Mouse (Mus musculus) midbrain, embryonic 11.5 days (tissue): Measurements from ENCODE around the gene Sv2b. TPM values are rescaled to one million over a fixed set of nuclear protein-coding genes. Genes with fewer than 3 reads are reported as not detected.

ENCODE experiments used
- ATAC-seq: fragments of 200-750 bp; cut with Nextera tagmentation; 2 replicates; pipeline ENCODE4 v1.8.0; 2017; ENCODE audit warnings: moderate TSS enrichment, moderate library complexity; ENCODE audit not compliant: low FRiP score
- DNase-seq: peaks from one replicate; pipeline ENCODE4 v3.0.0; 2015; ENCODE audit warnings: low spot score; ENCODE audit errors: missing footprints
- H3K27ac ChIP-seq: fragments of 300-500 bp; sonication (generic); 2 replicates; pipeline ENCODE4 v1.5.1; 2014; ENCODE audit warnings: low read depth, low read length
- H3K27me3 ChIP-seq: fragments of 300-500 bp; sonication (generic); 2 replicates; pipeline ENCODE4 v1.6.1; 2014; ENCODE audit warnings: mild to moderate bottlenecking, low read length, moderate library complexity, mixed read lengths; ENCODE audit not compliant: control insufficient read depth, insufficient read depth
- H3K36me3 ChIP-seq: fragments of 300-500 bp; sonication (generic); 2 replicates; pipeline ENCODE4 v1.6.1; 2014; ENCODE audit warnings: mild to moderate bottlenecking, low read length, moderate library complexity, mixed read lengths; ENCODE audit not compliant: control insufficient read depth, insufficient read depth
- H3K4me1 ChIP-seq: fragments of 300-500 bp; sonication (generic); 2 replicates; pipeline ENCODE4 v1.6.1; 2014; ENCODE audit warnings: low read length; ENCODE audit not compliant: control insufficient read depth, insufficient read depth
- H3K4me2 ChIP-seq: fragments of 300-500 bp; sonication (generic); 2 replicates; pipeline ENCODE4 v1.6.1; 2014; ENCODE audit warnings: mild to moderate bottlenecking, moderate library complexity
- H3K4me3 ChIP-seq: fragments of 300-500 bp; sonication (generic); 2 replicates; pipeline ENCODE4 v1.5.1; 2014; ENCODE audit warnings: low read depth, low read length
- H3K9ac ChIP-seq: fragments of 300-500 bp; sonication (generic); 2 replicates; pipeline ENCODE4 v1.6.1; 2014; ENCODE audit warnings: low read length
- H3K9me3 ChIP-seq: fragments of 300-500 bp; sonication (generic); 2 replicates; pipeline ENCODE4 v1.6.1; 2016; ENCODE audit warnings: low read length; ENCODE audit not compliant: control insufficient read depth
- WGBS: fragments of 180-500 bp; shearing (Covaris S2); extraction: QIAGEN DNeasy Blood & Tissue Kit; methylation state at CpG from one replicate; pipeline ENCODE4 v1.1.7; 2014; 5-methylcytosine and 5-hydroxymethylcytosine counted together
- polyA plus RNA-seq: library from polyadenylated mRNA; unstranded; fragments of >200 nt; fragmentation: Nextera tagmentation; extraction: Ambion mirVana; gene quantifications from 2 replicates; pipeline ENCODE4 v1.2.1, GENCODE M21; 2014

Sv2b gene
- polyA plus RNA-seq, 1 experiment from 2014 or later: 1.8 TPM

DNA sequence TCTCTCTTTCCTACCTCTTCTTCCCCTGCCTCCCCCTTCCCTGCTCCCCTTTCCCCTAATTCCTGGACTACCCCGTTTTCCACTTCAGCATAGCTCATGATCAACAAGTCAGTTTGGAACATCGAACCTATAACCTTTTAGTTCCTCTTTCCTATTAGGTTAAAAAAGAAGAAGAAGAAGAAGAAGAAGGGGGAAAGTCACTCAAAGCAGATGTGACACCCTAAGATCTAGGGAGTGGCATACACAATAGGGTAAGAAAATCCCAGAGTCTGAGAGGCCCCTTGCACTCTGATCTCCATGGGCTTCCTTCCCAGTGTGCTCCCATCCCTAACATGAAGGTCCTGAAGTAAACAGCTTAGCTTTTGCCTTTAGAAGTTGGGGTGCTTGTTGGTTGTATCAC lies 166.3 kb downstream of the Sv2b start:
- Histone ChIP-seq H3K4me2 (no peak overlapping the region), H3K27ac (no peak overlapping the region)
- 53% methylated on average over 2 of the region's 2 CpGs for WGBS

DNA sequence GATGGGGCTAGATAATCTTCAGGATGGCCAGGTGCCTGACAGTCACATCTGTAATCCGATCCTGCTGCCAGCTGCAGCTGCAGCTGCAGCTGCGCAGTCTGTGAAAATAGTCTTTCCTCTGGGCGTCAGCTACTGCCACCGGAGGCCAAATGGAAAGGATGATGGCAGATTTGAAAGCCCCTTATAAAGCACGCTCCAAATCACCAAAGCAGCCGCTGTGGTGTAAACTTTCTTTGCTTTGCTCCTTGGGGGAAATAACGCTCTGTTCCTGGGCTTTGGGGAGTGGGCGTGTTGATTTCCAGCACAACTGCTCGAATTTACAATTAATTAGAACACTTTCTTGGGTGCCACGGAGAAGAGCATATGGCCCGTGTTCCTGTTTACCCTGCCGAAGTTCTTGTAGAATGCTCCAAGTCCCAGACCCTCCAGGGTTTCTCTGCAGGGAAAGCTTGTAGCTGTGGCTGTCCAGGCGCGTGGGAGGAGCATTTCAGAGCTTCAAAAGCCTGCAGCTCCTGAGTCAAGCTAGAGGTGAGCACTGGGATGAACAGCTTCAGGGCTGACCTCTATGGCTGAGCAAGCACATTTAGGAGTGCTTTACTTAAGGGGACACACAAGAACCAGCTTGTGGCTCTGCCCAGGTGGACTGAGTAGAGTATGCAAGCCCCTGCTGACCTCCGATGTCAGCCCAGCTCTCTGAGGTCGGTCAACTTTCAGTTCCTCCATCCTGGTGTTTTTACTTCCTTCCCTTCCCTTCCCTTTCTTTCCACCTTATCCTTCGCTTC lies 167.0 kb downstream of the Sv2b start:
- H3K27ac ChIP-seq: no peak overlapping the region
- peak overlapping the region; percentile 17; the same call in 1 of the 2 replicates for H3K4me3 ChIP-seq
- no peaks in the 10 kb centered on the region for H3K27me3 ChIP-seq
- peak overlapping the region; percentile 40; the same call in 1 of the 2 replicates for H3K9ac ChIP-seq
- no peaks in the 10 kb centered on the region for H3K36me3 ChIP-seq
- peak; percentile 90 for DNase-seq
- H3K9me3 ChIP-seq: no peaks in the 10 kb centered on the region
- H3K4me2 ChIP-seq: peak overlapping the region; percentile 46
- 5% methylated on average over 17 of the region's 17 CpGs for WGBS
- H3K4me1 ChIP-seq: peaks cover 9% of the 10 kb centered on the region
- no peak for ATAC-seq

More for the DNA sequence above, 166.3 kb downstream of the Sv2b start:
- DNase-seq: no peak
- no peak overlapping the region for H3K4me3 ChIP-seq
- no peaks in the 10 kb centered on the region for H3K27me3 ChIP-seq
- no peak for ATAC-seq
- H3K36me3 ChIP-seq: no peaks in the 10 kb centered on the region
- H3K9ac ChIP-seq: no peak overlapping the region
- H3K4me1 ChIP-seq: peaks cover 9% of the 10 kb centered on the region
- no peaks in the 10 kb centered on the region for H3K9me3 ChIP-seq

- Histone ChIP-seq H3K4me3 (no peak overlapping the region), H3K36me3 (no peaks in the 10 kb centered on the region), H3K9ac (no peak overlapping the region), H3K9me3 (no peaks in the 10 kb centered on the region), H3K4me1 (peaks cover 9% of the 10 kb centered on the region), H3K4me2 (no peak overlapping the region), H3K27me3 (no peaks in the 10 kb centered on the region), H3K27ac (no peak overlapping the region)
- WGBS: 98% methylated on average over 2 of the region's 2 CpGs
- ATAC-seq: no peak
- DNase-seq: no peak
Observed at GRCm38 (mm10) chr7:75139306-75139705, 169.8 kb downstream of the Sv2b start.

- Histone ChIP-seq H3K4me1 (no peaks in the 10 kb centered on the region), H3K9me3 (no peaks in the 10 kb centered on the region), H3K9ac (no peak overlapping the region), H3K27ac (no peak overlapping the region), H3K36me3 (no peaks in the 10 kb centered on the region), H3K4me3 (no peak overlapping the region), H3K4me2 (no peak overlapping the region), H3K27me3 (no peaks in the 10 kb centered on the region)
- DNase-seq (peak; percentile 91), ATAC-seq (peak; percentile 65)
- WGBS: 28% methylated on average over 15 of the region's 15 CpGs
Observed at GRCm38 (mm10) chr7:75134710-75135617, 174.1 kb downstream of the Sv2b start.

DNA sequence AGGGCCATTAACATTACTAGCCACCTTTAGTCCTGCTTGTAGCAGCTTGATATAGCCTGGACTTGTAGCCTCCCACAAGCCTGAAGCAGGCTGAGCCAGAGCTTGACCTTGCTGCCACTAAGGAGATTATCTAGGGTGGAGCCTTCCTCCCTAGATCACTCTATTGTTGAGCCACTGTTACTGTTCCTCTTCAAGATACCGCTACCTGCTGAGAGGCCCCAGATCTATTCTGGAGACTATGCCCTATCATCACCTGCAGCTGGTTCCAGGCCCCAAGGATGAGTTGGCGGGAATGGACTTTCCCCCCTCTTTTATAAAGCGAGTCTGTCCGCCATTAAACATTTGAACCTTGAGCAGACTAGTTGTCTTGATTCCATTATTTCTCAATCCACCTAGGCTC lies 181.0 kb downstream of the Sv2b start:
- 93% methylated on average over 4 of the region's 4 CpGs for WGBS
- no peak overlapping the region for H3K4me2 ChIP-seq
- no peak overlapping the region for H3K4me3 ChIP-seq
- DNase-seq (no peak), ATAC-seq (no peak)
- no peaks in the 10 kb centered on the region for H3K27me3 ChIP-seq
- H3K36me3 ChIP-seq: no peaks in the 10 kb centered on the region
- H3K27ac ChIP-seq: no peak overlapping the region
- no peaks in the 10 kb centered on the region for H3K4me1 ChIP-seq
- no peaks in the 10 kb centered on the region for H3K9me3 ChIP-seq
- H3K9ac ChIP-seq: no peak overlapping the region

DNA sequence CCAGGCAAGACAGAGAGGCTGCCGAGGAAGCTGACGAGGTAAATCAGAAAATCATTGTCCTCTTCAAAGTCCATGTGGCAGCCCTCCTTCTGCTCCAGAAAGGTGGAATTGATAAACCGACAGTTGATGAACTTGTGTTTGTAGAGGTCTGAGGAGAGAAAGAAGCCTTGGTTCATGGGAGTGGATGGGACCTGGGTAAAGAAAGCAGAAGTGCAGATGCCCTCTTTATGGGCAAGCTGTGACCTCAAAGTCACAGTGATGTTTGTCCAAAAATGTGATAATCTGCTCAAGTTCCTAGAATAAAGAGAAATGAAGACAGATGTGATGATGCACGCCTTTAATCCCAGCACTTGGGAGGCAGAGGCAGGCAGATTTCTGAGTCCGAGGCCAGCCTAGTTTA lies 185.0 kb downstream of the Sv2b start:
- no peak overlapping the region for H3K4me2 ChIP-seq
- no peak for ATAC-seq

DNA sequence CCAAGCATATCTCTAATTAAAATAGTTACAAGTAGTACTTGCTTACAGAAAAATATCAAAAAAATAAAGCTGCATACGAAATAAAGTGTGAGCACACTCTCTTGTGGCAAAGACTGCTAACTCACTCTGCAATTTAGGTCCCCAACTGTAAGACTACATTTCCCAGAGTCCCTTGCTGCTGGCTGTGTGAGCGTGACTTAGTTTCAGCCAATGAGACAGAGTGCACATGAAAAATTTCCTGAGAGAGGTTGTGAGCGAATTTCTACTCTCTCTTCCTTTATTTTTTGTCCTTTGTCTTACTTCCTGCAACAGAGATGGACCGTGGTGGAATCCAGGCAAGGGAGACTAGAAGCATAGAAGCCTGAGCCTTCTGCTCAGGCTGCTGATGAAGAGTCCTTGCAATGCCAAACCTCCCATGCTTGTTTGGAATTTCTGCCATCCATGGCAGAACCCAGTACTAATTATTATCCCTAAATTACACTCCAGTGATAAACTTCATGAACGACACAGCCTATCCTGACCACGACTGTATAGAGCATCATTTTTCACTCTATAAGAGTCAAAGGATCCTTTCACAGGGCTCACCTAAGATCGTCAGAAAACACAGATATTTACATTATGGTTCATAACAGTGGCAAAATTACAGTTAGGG lies 190.9 kb downstream of the Sv2b start:
- Histone ChIP-seq H3K9me3 (no peaks in the 10 kb centered on the region), H3K4me1 (no peaks in the 10 kb centered on the region), H3K36me3 (no peaks in the 10 kb centered on the region), H3K9ac (no peak overlapping the region), H3K27me3 (no peaks in the 10 kb centered on the region), H3K4me2 (peak overlapping the region; percentile 38), H3K27ac (no peak overlapping the region), H3K4me3 (no peak overlapping the region)
- DNase-seq (peak; percentile 90), ATAC-seq (peak; percentile 80)
- 53% methylated on average over 7 of the region's 7 CpGs for WGBS

More for the DNA sequence above, 185.0 kb downstream of the Sv2b start:
- Histone ChIP-seq H3K4me1 (no peaks in the 10 kb centered on the region), H3K9me3 (no peaks in the 10 kb centered on the region), H3K36me3 (no peaks in the 10 kb centered on the region), H3K4me3 (no peak overlapping the region), H3K27ac (no peak overlapping the region), H3K27me3 (no peaks in the 10 kb centered on the region), H3K9ac (no peak overlapping the region)
- 83% methylated on average over 5 of the region's 5 CpGs for WGBS
- no peak for DNase-seq

GRCm38 (mm10) chr7:75110689-75111088 lies 198.4 kb downstream of the Sv2b start:
- DNase-seq (peak; percentile 90), ATAC-seq (no peak)
- Histone ChIP-seq H3K27ac (no peak overlapping the region), H3K4me2 (no peak overlapping the region), H3K27me3 (no peaks in the 10 kb centered on the region), H3K9ac (no peak overlapping the region), H3K36me3 (no peaks in the 10 kb centered on the region), H3K4me1 (no peaks in the 10 kb centered on the region), H3K9me3 (no peaks in the 10 kb centered on the region), H3K4me3 (no peak overlapping the region)
- 17% methylated on average over 6 of the region's 6 CpGs for WGBS
